Mouse (Mus musculus): ENCODE measurements around the gene Esyt1.

DNA sequence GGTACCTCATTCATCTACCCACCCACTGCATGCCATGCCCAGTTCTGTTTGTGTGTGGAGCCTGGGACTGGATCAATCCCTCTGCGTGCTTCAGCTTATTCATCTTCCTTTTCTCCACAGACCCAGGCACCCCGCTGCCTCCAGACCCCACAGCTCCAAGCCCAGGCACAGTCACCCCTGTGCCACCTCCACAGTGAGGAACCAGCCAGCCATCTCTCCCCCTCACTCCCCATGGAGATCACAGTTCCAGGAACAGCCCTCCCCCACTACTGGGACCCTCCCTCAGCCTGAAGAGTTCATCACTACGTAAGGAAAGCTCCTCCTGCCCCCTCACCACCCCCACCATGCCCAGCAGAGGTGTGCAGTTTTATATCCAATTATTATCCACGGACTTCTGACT, 36.9 kb downstream of the Esyt1 start:
- TF ChIP-seq CTCF (IDR thresholded peaks at IDR 0.05; ENCODE audit: low read depth, low read length) (no peak), POLR2A (IDR thresholded peaks at IDR 0.05; ENCODE audit: extremely low read depth, insufficient read depth, low read length) (no peak)
